Mouse (Mus musculus) hindbrain, embryonic 15.5 days (tissue): ENCODE data around the gene Kdm4a. TPM values are rescaled to one million over a fixed set of nuclear protein-coding genes. Genes with fewer than 3 reads are reported as not detected.

Source experiments
- microRNA-seq: library from miRNA; unstranded; fragments of <30 nt; microRNA quantifications from one replicate; pipeline ENCODE4, GENCODE M21; 2016
- polyA plus RNA-seq: library from polyadenylated mRNA; unstranded; fragments of >200 nt; fragmentation: Nextera tagmentation; extraction: Ambion mirVana; gene quantifications from 2 replicates; pipeline ENCODE4 v1.2.1, GENCODE M21; 2015

Gene Kdm4a
- polyA plus RNA-seq, 1 experiment from 2014 or later = 42.6 TPM

Small RNA genes lying within 50 kb of the gene (microRNA-seq; reads per million reads assigned to microRNA genes)
- 2.2 reads per million, percentile 3 among the genes with 10 or more reads in this experiment for gene Mir7226

Other genes starting within 250 kb of the Kdm4a start
- gene St3gal3, start 45.1 kb downstream of the Kdm4a start, polyA plus RNA-seq = 13.5 and 15.0 TPM in 2 replicates
- 80.0 and 86.3 TPM in 2 replicates for gene Ptprf, start 111.4 kb upstream of the Kdm4a start, polyA plus RNA-seq
- gene Szt2, start 229.2 kb upstream of the Kdm4a start, polyA plus RNA-seq = 8.7 and 9.0 TPM in 2 replicates
- 95.1 and 105 TPM in 2 replicates for gene Med8, start 229.3 kb upstream of the Kdm4a start, polyA plus RNA-seq
- 35.2 TPM in 2 replicates for gene Elovl1, start 248.1 kb upstream of the Kdm4a start, polyA plus RNA-seq